9 mouse cellular contexts compared by ENCODE assay signal in the genomic region with DNA sequence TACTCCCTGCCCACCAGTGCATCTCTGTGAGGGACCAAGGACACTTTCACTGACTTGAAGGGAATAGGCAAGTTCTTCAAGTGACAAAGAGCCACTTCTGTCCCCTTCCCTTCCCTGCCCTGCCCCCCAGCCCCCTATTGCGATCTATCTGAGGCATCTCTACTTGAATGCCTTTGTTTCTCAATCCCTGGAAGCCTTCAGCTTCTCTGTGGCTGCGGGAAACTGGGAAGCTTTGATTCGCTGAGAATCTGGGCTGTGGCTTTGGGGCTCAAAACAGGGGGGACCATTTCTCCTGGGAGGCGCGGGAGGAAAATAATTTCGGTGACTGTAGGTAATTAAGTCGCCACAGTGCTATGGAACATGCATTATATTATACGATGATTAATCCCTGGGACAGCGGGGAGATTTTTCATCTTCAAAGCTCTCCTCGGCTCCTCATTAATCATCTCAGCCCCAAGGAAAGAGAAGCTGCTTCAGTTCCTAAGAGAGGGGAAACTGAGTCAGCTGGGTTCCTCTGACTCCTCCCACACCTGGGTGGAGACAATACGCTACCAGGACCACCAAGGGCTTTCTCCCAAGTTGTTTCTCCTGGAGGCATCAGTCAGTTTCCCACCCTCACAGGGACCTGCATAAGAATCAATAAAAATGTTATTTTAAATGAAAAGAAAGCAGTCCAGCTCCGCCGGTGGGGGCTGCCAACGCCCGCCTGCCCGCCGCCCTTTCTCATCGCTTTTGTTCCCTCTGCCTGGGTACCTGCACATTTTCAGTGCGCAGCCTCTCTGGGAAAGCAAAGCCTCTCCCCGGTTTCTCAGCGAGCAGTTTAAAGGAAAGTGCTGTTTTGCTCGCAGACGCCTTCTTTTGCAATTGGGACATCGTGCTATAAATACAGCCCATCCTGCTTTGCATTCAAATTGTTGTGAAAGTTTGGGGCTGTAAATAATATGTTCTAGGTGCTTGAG. TPM values are rescaled to one million over a fixed set of nuclear protein-coding genes. Genes with fewer than 3 reads are reported as not detected.
A peak's percentile ranks its signal among the peaks of the same experiment; 100 is the strongest.
DNase-seq lines count a peak whose midpoint lies in the region; ATAC-seq lines count a peak whose summit lies in the region.
"Had no signal": no experiment of that assay in that cellular context is flagged by ENCODE, and none has a peak within 500 bp of the region (broad histone marks: within the 10 kb centered on the region; RNA-seq: fewer than 3 reads in every experiment).

No protein-coding gene starts in this region.

- peaks cover 18% of the 10 kb centered on the region for H3K27me3 ChIP-seq in kidney, embryonic 15.5 days
- no peaks in the 10 kb centered on the region for H3K27me3 ChIP-seq in forebrain, embryonic 14.5 days (replicated peaks; ENCODE audit: control insufficient read depth, insufficient read depth, low read length)
- peaks cover 32% of the 10 kb centered on the region for H3K27me3 ChIP-seq in limb, embryonic 10.5 days (ENCODE audit: low read depth, poor library complexity, severe bottlenecking)

- no peak overlapping the region for H3K27ac ChIP-seq in kidney, embryonic 15.5 days
- H3K27ac ChIP-seq in forebrain, embryonic 14.5 days (ENCODE audit: low read depth, low read length) = peak overlapping the region; percentile 21; the same call in 1 of the 2 replicates
- no peak overlapping the region; the same call in none of the 2 replicates for H3K27ac ChIP-seq in limb, embryonic 10.5 days

- H3K36me3 ChIP-seq in kidney, embryonic 15.5 days = no peaks in the 10 kb centered on the region
- no peaks in the 10 kb centered on the region for H3K36me3 ChIP-seq in forebrain, embryonic 14.5 days (ENCODE audit: control insufficient read depth, insufficient read depth, low read length)
- H3K36me3 ChIP-seq in limb, embryonic 10.5 days = no peaks in the 10 kb centered on the region

- H3K9me3 ChIP-seq in kidney, embryonic 15.5 days (replicated peaks) = no peaks in the 10 kb centered on the region
- no peaks in the 10 kb centered on the region for H3K9me3 ChIP-seq in forebrain, embryonic 14.5 days (replicated peaks; ENCODE audit: control insufficient read depth, low read length)
- no peaks in the 10 kb centered on the region for H3K9me3 ChIP-seq in limb, embryonic 10.5 days (replicated peaks)

- DNase-seq in kidney, postnatal 14 days = no peak
- DNase-seq in forebrain, embryonic 14.5 days (ENCODE audit: low spot score) = peak; percentile 65
- DNase-seq in limb, embryonic 10.5 days (ENCODE audit: low spot score) = no peak
- peak; percentile 56 for DNase-seq in retina, postnatal 1 day
- no peak for DNase-seq in spleen, adult 18-20 months
- DNase-seq in adrenal gland, adult 18-20 months (ENCODE audit: low spot score in 2 of 2) = no peak
- DNase-seq in spleen, postnatal 10 days (ENCODE audit: low spot score in 2 of 2) = no peak

- H3K4me2 ChIP-seq in kidney, embryonic 15.5 days = peak overlapping the region; percentile 53
- H3K4me2 ChIP-seq in forebrain, embryonic 14.5 days (ENCODE audit: low read length) = peak overlapping the region; percentile 40

- ATAC-seq in kidney, embryonic 15.5 days (replicated peaks; ENCODE audit: low FRiP score) = no peak
- ATAC-seq in forebrain, embryonic 14.5 days = peak; percentile 40; the same call in 1 of the 2 replicates

- peak overlapping the region; percentile 28 for H3K4me3 ChIP-seq in kidney, embryonic 15.5 days (replicated peaks)
- peak overlapping the region; percentile 17 for H3K4me3 ChIP-seq in forebrain, embryonic 14.5 days (ENCODE audit: low read depth, low read length)
- H3K4me3 ChIP-seq in limb, embryonic 10.5 days = peak overlapping the region; percentile 39

- H3K4me1 ChIP-seq in kidney, embryonic 15.5 days = peaks cover 11% of the 10 kb centered on the region
- H3K4me1 ChIP-seq in forebrain, embryonic 14.5 days (ENCODE audit: control insufficient read depth, insufficient read depth, low read length) = peaks cover 5% of the 10 kb centered on the region; the same call in 1 of the 2 replicates
- H3K4me1 ChIP-seq in limb, embryonic 10.5 days = peaks cover 14% of the 10 kb centered on the region

- 4% methylated on average over 24 of the region's 24 CpGs for WGBS in kidney, embryonic 15.5 days
- 1% methylated on average over 24 of the region's 24 CpGs for WGBS in forebrain, embryonic 14.5 days
- WGBS in limb, embryonic 10.5 days = 9% methylated on average over 24 of the region's 24 CpGs

- 0 out of 2 replicates have a peak overlapping the region, but pooled peaks have one; percentile 7 for H3K9ac ChIP-seq in kidney, embryonic 15.5 days
- peak overlapping the region; percentile 43 for H3K9ac ChIP-seq in forebrain, embryonic 14.5 days (ENCODE audit: low read length)

RNA-seq across cellular contexts. Expression of a gene that starts 14.1 kb away (rescaled TPM):
- 0.60 and 1.2 TPM in 2 replicates for polyA plus RNA-seq in kidney, embryonic 15.5 days (2015; fragmentation: Nextera tagmentation; extraction: Ambion mirVana)
- not detected in 2 replicates for polyA plus RNA-seq in forebrain, embryonic 14.5 days (2014; fragmentation: Nextera tagmentation; extraction: Ambion mirVana)
- 0.19 TPM in 1 of 2 replicates, not detected in the other for polyA plus RNA-seq in limb, embryonic 10.5 days (2016; fragmentation: Nextera tagmentation; extraction: Ambion mirVana)
- total RNA-seq in adrenal gland, adult 18-20 months (2021) = not detected
- total RNA-seq: ES-E14 had no signal

Comparison
In these comparisons a context has a peak if more than half of its experiments do, and no peak if none do; other contexts are left out.
1. DNase-seq: peak in forebrain, embryonic 14.5 days (single experiment) and retina, postnatal 1 day (single experiment); none in kidney, postnatal 14 days (single experiment), limb, embryonic 10.5 days (single experiment), spleen, adult 18-20 months (0 of 2), adrenal gland, adult 18-20 months (0 of 2) and spleen, postnatal 10 days (0 of 2).
2. Peak in every context shown above with its lines, with median percentiles within 50 percentile points of each other: H3K4me3 ChIP-seq.